Mouse (Mus musculus) lung, adult 2 months (tissue): ENCODE results near the gene Il25.
A peak's percentile ranks its signal among the peaks of the same experiment; 100 is the strongest.

Experiments used
- CTCF ChIP-seq: fragments of 200-500 bp; IDR thresholded peaks from 2 replicates; pipeline ENCODE4 v1.5.1; 2011; ENCODE audit warnings: mild to moderate bottlenecking, low read length, control low read depth; ENCODE audit not compliant: insufficient read depth
- POLR2A ChIP-seq: fragments of 200-500 bp; IDR thresholded peaks from 2 replicates; pipeline ENCODE4 v1.6.1; 2011; ENCODE audit warnings: low read depth, mild to moderate bottlenecking, control low read depth, low read length, borderline replicate concordance; ENCODE audit errors: extremely low read depth

DNA sequence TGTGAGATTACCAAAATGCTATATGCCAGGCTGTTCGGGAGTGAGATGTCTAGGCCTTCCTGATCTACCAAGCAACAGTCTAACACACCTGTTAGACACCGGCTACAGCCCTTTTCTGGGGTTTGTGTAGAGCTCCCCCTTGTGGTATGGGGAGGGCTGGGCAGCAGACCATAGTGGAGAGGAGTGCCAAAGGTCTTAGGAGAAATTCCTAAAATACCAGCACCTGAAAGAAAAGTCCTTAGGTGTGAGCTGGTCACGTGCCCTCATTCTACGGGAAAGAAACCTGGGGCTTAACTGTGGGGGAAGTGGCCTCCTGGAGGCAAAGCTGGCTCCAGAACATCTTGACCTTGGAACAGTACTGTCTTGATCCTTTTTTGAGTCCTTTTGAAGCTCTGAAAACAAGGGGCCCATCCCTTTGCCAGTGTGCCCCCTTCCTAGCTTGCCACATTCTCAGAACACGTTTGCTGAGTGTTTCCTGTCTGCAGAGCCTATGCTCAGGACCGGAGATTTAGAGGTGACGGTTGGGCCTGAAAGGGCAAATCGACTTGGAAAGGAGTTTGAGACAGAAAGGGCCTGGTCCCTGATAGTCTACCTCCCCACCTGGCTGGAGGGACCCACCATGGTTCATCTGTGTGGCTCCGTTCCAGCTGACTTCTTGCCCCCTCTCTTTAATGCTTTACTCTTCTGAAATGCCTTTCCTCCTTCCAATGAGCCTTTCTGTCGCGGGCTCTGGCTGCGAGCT, 7.1 kb downstream of the Il25 start:
- peak; percentile 75 for TF ChIP-seq CTCF
- TF ChIP-seq POLR2A, result no peak
